Mouse (Mus musculus): Measurements from ENCODE around the gene Kitl.

GRCm38 (mm10) chr10:100025665-100026064, 10.2 kb downstream of the Kitl start:
- no peak for TF ChIP-seq CTCF (conservative IDR thresholded peaks at IDR 0.05; ENCODE audit: insufficient read depth, insufficient read length, low read depth, low read length)
- no peak for TF ChIP-seq POLR2A (IDR thresholded peaks at IDR 0.05; ENCODE audit: low read depth, low read length)

All from kidney, adult 2 months (tissue).